Mouse (Mus musculus) cortical plate, adult 2 months (tissue): ENCODE measurements around the gene Grin2d.

Source experiments
- CTCF ChIP-seq: fragments of 200-500 bp; IDR thresholded peaks from 2 replicates; pipeline ENCODE4 v1.5.1; 2011; ENCODE audit warnings: mild to moderate bottlenecking, control low read depth, low read length; ENCODE audit not compliant: insufficient read depth; ENCODE audit errors: extremely low read depth
- POLR2A ChIP-seq: fragments of 200-500 bp; IDR thresholded peaks from 2 replicates; pipeline ENCODE4 v1.6.1; 2011; ENCODE audit warnings: mild to moderate bottlenecking, low read length, control low read depth; ENCODE audit not compliant: insufficient read depth; ENCODE audit errors: extremely low read depth

GRCm38 (mm10) chr7:45814841-45815240 is 63.3 kb downstream of the Grin2d start:
- TF ChIP-seq CTCF = no peak
- TF ChIP-seq POLR2A = no peak
